Mouse (Mus musculus) thymus, adult 18-20 months (tissue): ENCODE data around the gene Pcsk4.

Experiments used
- DNase-seq, 2 experiments: peaks; one replicate each; pipeline ENCODE4 v3.0.0; 2022; ENCODE audit warnings: mixed read lengths in 2 of 2

The Pcsk4 gene

GRCm38 (mm10) chr10:80321670-80322581 is 7.4 kb downstream of the Pcsk4 start:
- no peak for DNase-seq

GRCm38 (mm10) chr10:80321014-80321669 is 8.2 kb downstream of the Pcsk4 start:
- DNase-seq: no peak

DNA sequence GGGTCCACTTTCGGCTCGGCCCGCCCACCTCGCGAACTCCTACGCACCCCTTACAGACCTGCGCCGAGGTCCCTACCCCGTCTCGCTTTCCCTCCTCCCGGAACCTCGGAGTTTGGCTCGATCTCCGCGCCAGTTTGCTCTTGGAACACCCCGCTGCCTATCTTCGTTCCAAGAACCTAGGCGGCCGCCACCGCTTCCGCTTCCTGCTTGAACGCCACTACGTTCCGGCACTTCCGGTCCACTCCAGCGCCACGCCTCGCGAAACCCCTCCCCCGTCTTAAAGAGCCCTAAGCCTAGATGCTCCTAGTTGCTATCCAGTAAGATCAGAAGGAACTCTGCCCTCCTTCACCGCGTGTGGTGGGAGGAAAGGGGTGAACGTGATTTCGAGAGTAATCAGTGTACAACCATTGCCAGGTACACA is 8.9 kb downstream of the Pcsk4 start, which contains the start of gene 2310011J03Rik:
TSS of gene 2310011J03Rik (minus strand) at position 198 of the 421 bp plus-strand sequence.
- DNase-seq: peak; percentile 85 to 86

GRCm38 (mm10) chr10:80317011-80317410 is 12.3 kb downstream of the Pcsk4 start:
- DNase-seq: no peak

- no peak for DNase-seq
Measured at GRCm38 (mm10) chr10:80316359-80316781, 12.9 kb downstream of the Pcsk4 start.

DNA sequence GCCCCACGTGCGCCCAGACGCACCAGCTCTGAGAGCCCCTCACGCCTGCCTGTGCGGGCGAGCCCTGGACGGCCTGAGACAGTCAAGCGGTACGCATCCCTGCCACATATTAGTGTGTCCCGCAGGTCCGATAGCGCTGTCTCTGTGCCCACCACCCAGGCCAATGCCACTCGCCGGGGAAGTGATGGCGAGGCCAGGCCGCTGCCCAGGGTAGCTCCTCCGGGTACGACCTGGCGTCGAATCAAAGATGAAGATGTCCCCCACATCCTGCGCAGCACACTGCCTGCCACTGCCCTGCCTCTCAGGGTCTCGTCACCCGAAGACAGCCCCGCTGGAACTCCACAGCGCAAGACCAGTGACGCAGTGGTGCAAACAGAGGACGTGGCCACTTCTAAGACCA is 14.0 kb downstream of the Pcsk4 start:
- DNase-seq: no peak

DNA sequence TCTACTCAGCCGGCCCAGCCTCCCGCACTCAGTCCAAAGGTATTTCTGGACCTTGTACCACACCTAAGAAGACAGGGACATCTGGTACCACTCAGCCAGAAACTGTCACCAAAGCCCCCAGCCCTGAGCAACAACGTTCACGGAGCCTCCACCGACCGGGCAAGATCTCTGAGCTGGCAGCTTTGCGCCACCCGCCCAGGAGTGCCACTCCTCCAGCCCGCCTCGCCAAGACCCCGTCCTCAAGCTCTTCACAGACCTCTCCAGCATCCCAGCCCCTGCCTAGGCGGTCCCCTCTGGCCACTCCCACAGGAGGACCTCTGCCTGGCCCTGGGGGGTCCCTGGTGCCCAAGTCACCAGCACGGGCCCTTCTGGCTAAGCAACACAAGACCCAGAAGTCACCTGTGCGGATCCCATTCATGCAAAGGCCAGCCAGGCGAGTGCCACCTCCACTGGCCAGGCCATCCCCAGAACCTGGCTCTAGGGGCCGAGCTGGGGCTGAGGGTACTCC is 14.8 kb downstream of the Pcsk4 start:
- no peak for DNase-seq

- DNase-seq: no peak
Measured at GRCm38 (mm10) chr10:80313627-80314201, 15.6 kb downstream of the Pcsk4 start.

- no peak for DNase-seq
Measured at GRCm38 (mm10) chr10:80312586-80313504, 16.5 kb downstream of the Pcsk4 start.

DNA sequence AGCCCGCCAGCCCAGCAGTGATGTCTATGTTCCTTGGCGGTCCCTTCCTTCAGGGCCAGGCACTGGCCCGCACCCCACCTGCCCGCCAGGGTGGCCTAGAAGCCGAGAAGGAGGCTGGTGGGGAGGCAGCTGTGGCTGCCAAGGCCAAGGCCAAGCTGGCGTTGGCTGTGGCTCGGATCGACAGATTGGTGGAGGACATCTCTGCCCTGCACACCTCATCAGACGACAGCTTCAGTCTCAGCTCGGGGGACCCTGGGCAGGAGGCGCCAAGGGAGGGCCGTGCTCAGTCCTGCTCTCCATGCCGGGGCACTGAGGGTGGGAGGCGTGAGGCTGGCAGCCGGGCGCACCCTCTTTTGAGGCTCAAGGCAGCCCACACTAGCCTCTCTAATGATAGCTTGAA is 17.7 kb downstream of the Pcsk4 start:
- no peak for DNase-seq

- DNase-seq: no peak
Measured at GRCm38 (mm10) chr10:80304862-80305261, 24.4 kb downstream of the Pcsk4 start.

- no peak for DNase-seq
Measured at GRCm38 (mm10) chr10:80304458-80304857, 24.8 kb downstream of the Pcsk4 start.

GRCm38 (mm10) chr10:80302471-80302881 is 26.8 kb downstream of the Pcsk4 start:
- DNase-seq: no peak

DNA sequence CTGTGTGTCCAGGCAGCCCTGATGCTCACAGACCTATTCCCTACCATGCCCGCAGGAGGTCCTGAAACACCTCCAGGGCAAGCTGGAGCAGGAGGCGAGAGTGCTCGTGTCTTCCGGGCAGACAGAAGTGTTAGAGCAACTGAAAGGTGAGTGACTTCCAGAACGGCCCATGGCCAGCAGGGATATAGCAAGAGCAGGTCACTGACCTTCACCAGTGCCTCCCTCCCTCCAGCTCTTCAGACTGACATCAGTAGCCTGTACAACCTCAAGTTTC is 27.3 kb downstream of the Pcsk4 start:
- DNase-seq: no peak

- DNase-seq: no peak
Measured at GRCm38 (mm10) chr10:80301256-80302081, 27.8 kb downstream of the Pcsk4 start.

DNA sequence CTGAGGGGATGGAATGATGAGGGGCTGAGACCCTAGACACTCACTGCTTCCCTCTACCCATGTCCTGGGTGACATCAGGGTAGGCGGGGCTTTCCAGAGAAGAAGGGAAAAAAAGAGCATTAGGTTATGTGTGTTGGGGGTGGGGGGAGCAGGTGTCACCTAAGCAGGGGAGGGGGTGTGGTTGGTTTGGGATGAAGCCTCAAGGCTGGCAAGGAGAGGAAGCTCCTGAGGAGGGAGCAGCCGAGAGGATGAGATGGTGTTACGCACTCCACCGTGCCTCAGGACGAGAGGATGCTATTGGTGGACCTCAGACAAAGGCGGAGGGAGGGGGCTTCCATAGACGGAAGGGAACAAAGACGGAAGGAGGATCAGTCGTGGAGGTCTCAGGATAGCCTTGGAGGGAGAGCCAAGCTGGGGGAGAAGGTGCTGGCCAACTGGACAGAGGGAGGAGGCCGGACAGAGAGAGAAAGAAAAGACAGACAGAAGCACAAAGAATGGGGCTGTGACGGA is 28.6 kb downstream of the Pcsk4 start:
- DNase-seq: no peak

DNA sequence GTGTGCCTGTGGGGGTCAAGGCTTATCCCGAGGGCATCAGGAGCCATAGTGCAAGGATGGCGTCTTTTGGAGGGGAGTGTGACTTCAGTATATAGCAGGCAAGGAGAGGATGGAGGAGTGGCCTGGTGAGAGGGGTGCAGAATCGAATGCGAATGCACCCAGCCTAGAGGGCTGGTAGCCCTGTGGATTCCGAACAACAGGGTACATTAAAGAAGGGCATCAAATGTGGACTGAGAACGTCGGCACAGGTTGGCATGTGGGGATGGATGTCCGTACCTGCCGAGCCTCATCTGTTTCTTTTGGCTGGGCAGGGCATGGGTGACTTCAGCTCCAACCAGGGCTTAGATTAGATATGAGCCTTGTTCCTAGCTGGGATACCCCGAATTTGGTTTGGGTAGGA is 29.5 kb downstream of the Pcsk4 start:
- no peak for DNase-seq

DNA sequence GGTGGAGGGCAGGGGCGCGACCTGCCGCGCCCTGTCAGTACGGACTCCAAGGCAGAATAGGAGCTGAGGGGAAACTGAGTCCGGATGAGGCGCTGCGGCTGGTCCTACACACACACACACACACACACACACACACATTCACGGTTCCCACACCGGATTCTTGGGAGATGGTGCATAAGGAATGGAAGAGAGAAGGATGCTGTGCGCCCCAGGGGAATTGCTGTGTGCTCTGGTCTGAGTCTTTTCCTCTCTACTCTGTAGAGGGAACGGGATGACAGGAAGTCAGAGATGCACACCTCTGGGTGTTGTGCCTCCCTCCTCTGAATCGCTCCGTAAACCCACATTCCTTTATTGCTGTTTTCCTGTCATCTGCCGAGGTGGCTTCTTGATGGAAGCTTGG is 30.0 kb downstream of the Pcsk4 start:
- DNase-seq: no peak

- no peak for DNase-seq
Measured at GRCm38 (mm10) chr10:80298571-80299281, 30.6 kb downstream of the Pcsk4 start.

- DNase-seq: no peak
Measured at GRCm38 (mm10) chr10:80297526-80298133, 31.7 kb downstream of the Pcsk4 start.
